Mouse (Mus musculus) bone marrow macrophage, adult 2 months (primary cell): ENCODE measurements around the gene 1810046K07Rik. TPM values are rescaled to one million over a fixed set of nuclear protein-coding genes. Genes with fewer than 3 reads are reported as not detected.

Experiments used
- H3K27ac ChIP-seq: 2 replicates; pipeline ENCODE4 v1.5.1; 2012; ENCODE audit warnings: low read depth, low read length; ENCODE audit not compliant: insufficient read depth
- H3K4me1 ChIP-seq: 2 replicates; pipeline ENCODE4 v1.6.1; 2012; ENCODE audit warnings: low read length; ENCODE audit not compliant: control insufficient read depth, insufficient read depth
- H3K4me3 ChIP-seq: 2 replicates; pipeline ENCODE4 v1.5.1; 2012; ENCODE audit warnings: mild to moderate bottlenecking, low read length, moderate library complexity; ENCODE audit not compliant: insufficient read depth
- CTCF ChIP-seq: IDR thresholded peaks from 2 replicates; pipeline ENCODE4 v1.5.1; 2012; ENCODE audit warnings: low read depth, mild to moderate bottlenecking, low read length, moderate library complexity
- POLR2A ChIP-seq: IDR thresholded peaks from 2 replicates; pipeline ENCODE4 v1.6.1; 2012; ENCODE audit warnings: mild to moderate bottlenecking, low read depth, low read length, borderline replicate concordance
- polyA plus RNA-seq: library from polyadenylated mRNA; stranded (reverse); fragments of >200 nt; gene quantifications from 2 replicates; pipeline ENCODE4 v1.2.4, GENCODE M21; 2012; ENCODE audit not compliant: missing spikeins, insufficient read depth, insufficient read length

The 1810046K07Rik gene
- polyA plus RNA-seq, 1 experiment, result not detected

- H3K4me3 ChIP-seq, result no peak overlapping the region
- no peaks in the 10 kb centered on the region for H3K4me1 ChIP-seq
- TF ChIP-seq CTCF (no peak), POLR2A (no peak)
- no peak overlapping the region for H3K27ac ChIP-seq
These were observed 23.6 kb downstream of the 1810046K07Rik start for GRCm38 (mm10) chr9:51305146-51305545.

GRCm38 (mm10) chr9:51303980-51304379 lies 24.7 kb downstream of the 1810046K07Rik start:
- H3K4me1 ChIP-seq, result no peaks in the 10 kb centered on the region
- H3K4me3 ChIP-seq, result no peak overlapping the region
- no peak for TF ChIP-seq CTCF
- no peak for TF ChIP-seq POLR2A
- H3K27ac ChIP-seq, result no peak overlapping the region

- Histone ChIP-seq H3K27ac (no peak overlapping the region), H3K4me1 (no peaks in the 10 kb centered on the region), H3K4me3 (no peak overlapping the region)
- no peak for TF ChIP-seq POLR2A
- TF ChIP-seq CTCF, result no peak
These were observed 35.2 kb downstream of the 1810046K07Rik start for GRCm38 (mm10) chr9:51293541-51293940.

GRCm38 (mm10) chr9:51292674-51293073 lies 36.0 kb downstream of the 1810046K07Rik start:
- H3K27ac ChIP-seq, result no peak overlapping the region
- H3K4me3 ChIP-seq, result no peak overlapping the region
- no peaks in the 10 kb centered on the region for H3K4me1 ChIP-seq
- TF ChIP-seq POLR2A (no peak), CTCF (0 out of 2 replicates have a peak, but pooled peaks have one; percentile 17)

- TF ChIP-seq POLR2A (no peak), CTCF (no peak)
- Histone ChIP-seq H3K4me3 (no peak overlapping the region), H3K4me1 (no peaks in the 10 kb centered on the region), H3K27ac (no peak overlapping the region)
These were observed 37.7 kb downstream of the 1810046K07Rik start for GRCm38 (mm10) chr9:51290980-51291379.

- H3K4me3 ChIP-seq, result no peak overlapping the region
- no peaks in the 10 kb centered on the region for H3K4me1 ChIP-seq
- TF ChIP-seq CTCF (no peak), POLR2A (no peak)
- H3K27ac ChIP-seq, result no peak overlapping the region
These were observed 42.6 kb downstream of the 1810046K07Rik start for GRCm38 (mm10) chr9:51286079-51286478.

- Histone ChIP-seq H3K4me3 (no peak within 1 kb of the TSS), H3K27ac (no peak within 1 kb of the TSS), H3K4me1 (no peaks in the 10 kb centered on the region)
- TF ChIP-seq CTCF, result no peak
- TF ChIP-seq POLR2A, result no peak
These were observed 50.0 kb downstream of the 1810046K07Rik start, which contains the start of gene Colca2 for GRCm38 (mm10) chr9:51278500-51279381. Gene Colca2, minus strand, starts transcription at chr9:51278569.

- H3K27ac ChIP-seq, result no peak overlapping the region
- no peak overlapping the region for H3K4me3 ChIP-seq
- TF ChIP-seq POLR2A, result no peak
- TF ChIP-seq CTCF, result no peak
- H3K4me1 ChIP-seq, result no peaks in the 10 kb centered on the region
These were observed 50.8 kb downstream of the 1810046K07Rik start for GRCm38 (mm10) chr9:51277834-51278498.

GRCm38 (mm10) chr9:51274678-51275077 lies 54.0 kb downstream of the 1810046K07Rik start:
- H3K27ac ChIP-seq, result no peak overlapping the region
- H3K4me3 ChIP-seq, result no peak overlapping the region
- H3K4me1 ChIP-seq, result no peaks in the 10 kb centered on the region
- TF ChIP-seq CTCF (no peak), POLR2A (no peak)
